Mouse (Mus musculus) forebrain, embryonic 15.5 days (tissue): ENCODE measurements around the gene Gm28308. TPM values are rescaled to one million over a fixed set of nuclear protein-coding genes. Genes with fewer than 3 reads are reported as not detected.

Experiments
- ATAC-seq: fragments of 200-750 bp; cut with Nextera tagmentation; replicated peaks from 2 replicates; pipeline ENCODE4 v1.8.0; 2017; ENCODE audit warnings: mild to moderate bottlenecking, moderate TSS enrichment, moderate library complexity
- H3K27ac ChIP-seq: fragments of 300-500 bp; sonication (generic); replicated peaks from 2 replicates; pipeline ENCODE4 v1.5.1; 2015; ENCODE audit warnings: mild to moderate bottlenecking, inconsistent platforms
- H3K27me3 ChIP-seq: fragments of 300-500 bp; sonication (generic); 2 replicates; pipeline ENCODE4 v1.6.1; 2015; ENCODE audit warnings: inconsistent platforms
- H3K36me3 ChIP-seq: fragments of 300-500 bp; sonication (generic); 2 replicates; pipeline ENCODE4 v1.6.1; 2015; ENCODE audit warnings: mild to moderate bottlenecking, inconsistent platforms
- H3K4me1 ChIP-seq: fragments of 300-500 bp; sonication (generic); 2 replicates; pipeline ENCODE4 v1.6.1; 2015; ENCODE audit warnings: inconsistent platforms
- H3K4me2 ChIP-seq: fragments of 300-500 bp; sonication (generic); replicated peaks from 2 replicates; pipeline ENCODE4 v1.6.1; 2015; ENCODE audit warnings: mild to moderate bottlenecking, inconsistent platforms
- H3K4me3 ChIP-seq: fragments of 300-500 bp; sonication (generic); 2 replicates; pipeline ENCODE4 v1.5.1; 2015; ENCODE audit warnings: mild to moderate bottlenecking, inconsistent platforms
- H3K9ac ChIP-seq: fragments of 300-500 bp; sonication (generic); replicated peaks from 2 replicates; pipeline ENCODE4 v1.6.1; 2015; ENCODE audit warnings: mild to moderate bottlenecking, inconsistent platforms
- H3K9me3 ChIP-seq: fragments of 300-500 bp; sonication (generic); 2 replicates; pipeline ENCODE4 v1.6.1; 2016; ENCODE audit warnings: inconsistent platforms
- WGBS: fragments of 180-500 bp; shearing (Covaris S2); methylation state at CpG from one replicate; pipeline ENCODE4 v1.1.7; 2015; ENCODE audit warnings: mixed read lengths; 5-methylcytosine and 5-hydroxymethylcytosine counted together
- polyA plus RNA-seq: library from polyadenylated mRNA; unstranded; fragments of >200 nt; fragmentation: Nextera tagmentation; extraction: Ambion mirVana; gene quantifications from 2 replicates; pipeline ENCODE4 v1.2.1, GENCODE M21; 2015

Gm28308 gene
- polyA plus RNA-seq, 1 experiment from 2014 or later: not detected

GRCm38 (mm10) chr6:52252016-52252774 lies 39.1 kb upstream of the Gm28308 start:
- Histone ChIP-seq H3K9me3 (no peaks in the 10 kb centered on the region), H3K27ac (no peak overlapping the region), H3K27me3 (peaks cover 94% of the 10 kb centered on the region), H3K4me3 (no peak overlapping the region), H3K4me1 (no peaks in the 10 kb centered on the region), H3K36me3 (no peaks in the 10 kb centered on the region), H3K4me2 (no peak overlapping the region), H3K9ac (no peak overlapping the region)
- WGBS: 1% methylated on average over 24 of the region's 24 CpGs
- no peak for ATAC-seq

- Histone ChIP-seq H3K4me1 (no peaks in the 10 kb centered on the region), H3K27ac (no peak overlapping the region), H3K36me3 (no peaks in the 10 kb centered on the region), H3K27me3 (peaks cover 95% of the 10 kb centered on the region), H3K9me3 (no peaks in the 10 kb centered on the region), H3K4me2 (no peak overlapping the region), H3K4me3 (no peak overlapping the region), H3K9ac (no peak overlapping the region)
- ATAC-seq: no peak
- 12% methylated on average over 7 of the region's 7 CpGs for WGBS
Measured at GRCm38 (mm10) chr6:52251177-52251879, 38.2 kb upstream of the Gm28308 start.

- Histone ChIP-seq H3K27ac (no peak overlapping the region), H3K27me3 (peaks cover 97% of the 10 kb centered on the region), H3K4me3 (no peak overlapping the region), H3K9ac (no peak overlapping the region), H3K4me2 (no peak overlapping the region), H3K4me1 (no peaks in the 10 kb centered on the region), H3K36me3 (no peaks in the 10 kb centered on the region), H3K9me3 (no peaks in the 10 kb centered on the region)
- 1% methylated on average over 4 of the region's 4 CpGs for WGBS
- no peak for ATAC-seq
Measured at GRCm38 (mm10) chr6:52249826-52250225, 36.7 kb upstream of the Gm28308 start.

- H3K27me3 ChIP-seq: peaks cover 97% of the 10 kb centered on the region
- no peak overlapping the region for H3K9ac ChIP-seq
- H3K4me3 ChIP-seq: no peak overlapping the region
- H3K9me3 ChIP-seq: no peaks in the 10 kb centered on the region
- no peak for ATAC-seq
- H3K27ac ChIP-seq: no peak overlapping the region
- no peak overlapping the region for H3K4me2 ChIP-seq
- no peaks in the 10 kb centered on the region for H3K36me3 ChIP-seq
- H3K4me1 ChIP-seq: no peaks in the 10 kb centered on the region
- WGBS: under 1% methylated on average over 16 of the region's 16 CpGs
Measured at GRCm38 (mm10) chr6:52249415-52249738, 36.2 kb upstream of the Gm28308 start.

GRCm38 (mm10) chr6:52248638-52249414 lies 35.7 kb upstream of the Gm28308 start:
- H3K36me3 ChIP-seq: no peaks in the 10 kb centered on the region
- H3K4me2 ChIP-seq: no peak overlapping the region
- H3K9me3 ChIP-seq: no peaks in the 10 kb centered on the region
- ATAC-seq: no peak
- peaks cover 97% of the 10 kb centered on the region for H3K27me3 ChIP-seq
- H3K4me1 ChIP-seq: no peaks in the 10 kb centered on the region
- no peak overlapping the region for H3K9ac ChIP-seq
- no peak overlapping the region for H3K27ac ChIP-seq
- under 1% methylated on average over 27 of the region's 27 CpGs for WGBS
- H3K4me3 ChIP-seq: no peak overlapping the region

GRCm38 (mm10) chr6:52247766-52248637 lies 34.9 kb upstream of the Gm28308 start:
- Histone ChIP-seq H3K9ac (no peak overlapping the region), H3K4me2 (no peak overlapping the region), H3K36me3 (no peaks in the 10 kb centered on the region), H3K27ac (no peak overlapping the region), H3K4me3 (no peak overlapping the region), H3K27me3 (peaks cover 97% of the 10 kb centered on the region), H3K9me3 (no peaks in the 10 kb centered on the region), H3K4me1 (no peaks in the 10 kb centered on the region)
- under 1% methylated on average over 23 of the region's 23 CpGs for WGBS
- no peak for ATAC-seq

- H3K27ac ChIP-seq: no peak overlapping the region
- no peak overlapping the region for H3K4me2 ChIP-seq
- no peak for ATAC-seq
- no peaks in the 10 kb centered on the region for H3K9me3 ChIP-seq
- no peaks in the 10 kb centered on the region for H3K36me3 ChIP-seq
- H3K4me1 ChIP-seq: no peaks in the 10 kb centered on the region
- H3K27me3 ChIP-seq: peaks cover 97% of the 10 kb centered on the region
- H3K4me3 ChIP-seq: no peak overlapping the region
- WGBS: 3% methylated on average over 3 of the region's 3 CpGs
- no peak overlapping the region for H3K9ac ChIP-seq
Measured at GRCm38 (mm10) chr6:52246916-52247315, 33.8 kb upstream of the Gm28308 start.

GRCm38 (mm10) chr6:52246403-52246803 lies 33.3 kb upstream of the Gm28308 start:
- no peak overlapping the region for H3K4me2 ChIP-seq
- no peak overlapping the region for H3K27ac ChIP-seq
- no peak overlapping the region for H3K9ac ChIP-seq
- ATAC-seq: no peak
- no peaks in the 10 kb centered on the region for H3K4me1 ChIP-seq
- peaks cover 97% of the 10 kb centered on the region for H3K27me3 ChIP-seq
- under 1% methylated on average over 26 of the region's 26 CpGs for WGBS
- no peaks in the 10 kb centered on the region for H3K9me3 ChIP-seq
- H3K4me3 ChIP-seq: no peak overlapping the region
- H3K36me3 ChIP-seq: no peaks in the 10 kb centered on the region

GRCm38 (mm10) chr6:52245757-52246142 lies 32.6 kb upstream of the Gm28308 start, which contains the start of gene Hoxa11:
Gene Hoxa11, minus strand, starts transcription at chr6:52245810.
- 1% methylated on average over 20 of the region's 20 CpGs for WGBS

GRCm38 (mm10) chr6:52245040-52245756 lies 32.1 kb upstream of the Gm28308 start:
- no peak overlapping the region for H3K4me2 ChIP-seq
- no peaks in the 10 kb centered on the region for H3K9me3 ChIP-seq
- no peak overlapping the region for H3K9ac ChIP-seq
- H3K4me3 ChIP-seq: no peak overlapping the region
- H3K27me3 ChIP-seq: peaks cover 99% of the 10 kb centered on the region
- no peak for ATAC-seq
- H3K27ac ChIP-seq: no peak overlapping the region
- under 1% methylated on average over 71 of the region's 71 CpGs for WGBS
- H3K4me1 ChIP-seq: 0 out of 2 replicates have a peak, but pooled peaks cover 1% of the 10 kb centered on the region
- H3K36me3 ChIP-seq: no peaks in the 10 kb centered on the region

More at GRCm38 (mm10) chr6:52245757-52246142, 32.6 kb upstream of the Gm28308 start, which contains the start of gene Hoxa11:
- Histone ChIP-seq H3K9ac (no peak within 1 kb of the TSS), H3K27me3 (peaks cover 97% of the 10 kb centered on the region), H3K9me3 (no peaks in the 10 kb centered on the region), H3K4me2 (no peak within 1 kb of the TSS), H3K4me3 (no peak within 1 kb of the TSS), H3K4me1 (no peaks in the 10 kb centered on the region), H3K36me3 (no peaks in the 10 kb centered on the region), H3K27ac (no peak within 1 kb of the TSS)
- no peak for ATAC-seq

- no peak overlapping the region for H3K9ac ChIP-seq
- H3K36me3 ChIP-seq: no peaks in the 10 kb centered on the region
- no peak for ATAC-seq
- no peaks in the 10 kb centered on the region for H3K9me3 ChIP-seq
- no peak overlapping the region for H3K27ac ChIP-seq
- WGBS: 3% methylated on average over 23 of the region's 23 CpGs
- H3K4me3 ChIP-seq: no peak overlapping the region
- H3K4me1 ChIP-seq: 0 out of 2 replicates have a peak, but pooled peaks cover 3% of the 10 kb centered on the region
- H3K27me3 ChIP-seq: peaks cover 99% of the 10 kb centered on the region
- H3K4me2 ChIP-seq: no peak overlapping the region
Measured at GRCm38 (mm10) chr6:52244471-52245039, 31.4 kb upstream of the Gm28308 start.
